In the genomic region with DNA sequence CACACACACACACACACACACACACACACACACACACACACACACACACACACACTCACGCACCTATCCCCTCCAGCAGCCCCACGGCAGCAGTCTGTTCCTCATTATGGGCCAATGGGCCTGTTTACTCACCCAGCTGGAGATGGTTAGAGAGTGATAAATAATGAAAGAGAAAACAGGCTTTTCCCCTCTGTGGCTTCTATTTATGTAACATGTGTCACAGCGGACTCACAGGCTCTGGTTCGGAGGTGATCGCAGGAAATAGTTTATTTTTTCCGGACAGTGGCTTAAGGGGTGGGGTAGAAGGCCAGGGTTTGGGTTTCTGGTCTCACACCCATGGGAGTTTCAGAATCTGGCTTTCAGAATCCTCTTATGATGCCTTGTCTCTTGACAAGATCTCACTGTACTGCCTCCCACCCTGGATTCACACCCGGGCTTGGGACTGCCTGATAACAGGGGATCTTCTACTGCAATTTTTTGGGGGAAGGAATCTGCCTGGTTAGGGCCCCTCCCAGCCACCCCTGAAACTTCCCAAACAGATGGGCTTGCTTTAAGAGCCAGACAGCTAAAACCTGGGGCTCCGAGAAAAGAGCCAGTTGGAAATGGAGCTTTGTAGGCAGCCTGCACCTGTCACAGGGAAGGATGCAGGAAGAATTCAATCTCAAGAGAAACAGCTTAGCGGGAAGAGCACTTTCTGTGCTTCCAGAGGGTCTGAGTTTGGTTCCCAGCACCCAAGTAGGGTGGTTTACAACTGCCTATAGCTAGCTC, we compare ENCODE assay signal across 13 mouse cellular contexts. TPM values are rescaled to one million over a fixed set of nuclear protein-coding genes. Genes with fewer than 3 reads are reported as not detected.
DNase-seq lines count a peak whose midpoint lies in the region; ATAC-seq and TF ChIP-seq lines count a peak whose summit lies in the region.
"Had no signal": no experiment of that assay in that cellular context is flagged by ENCODE, and none has a peak within 500 bp of the region (broad histone marks: within the 10 kb centered on the region; RNA-seq: fewer than 3 reads in every experiment).

No protein-coding gene starts in this region.

- peak; percentile 34 for DNase-seq in midbrain, embryonic 14.5 days
- peak; percentile 41 for DNase-seq in forebrain, postnatal 0 days
- no peak for DNase-seq in liver
- no peak for DNase-seq in right cerebral cortex, postnatal 4 days
- DNase-seq: cerebellum, adult 11-12 months; gastrocnemius, postnatal 36 days; right cerebral cortex, postnatal 14 days had no signal

- 63% methylated on average over 9 of the region's 9 CpGs for WGBS in midbrain, embryonic 14.5 days
- 54% methylated on average over 9 of the region's 9 CpGs for WGBS in midbrain, embryonic 16.5 days
- 18% methylated on average over 9 of the region's 9 CpGs for WGBS in bone marrow, adult 2 months
- WGBS in forebrain, postnatal 0 days, result 55% methylated on average over 9 of the region's 9 CpGs
- 58% methylated on average over 9 of the region's 9 CpGs for WGBS in midbrain, embryonic 15.5 days

- H3K9ac ChIP-seq in midbrain, embryonic 14.5 days (replicated peaks; ENCODE audit: low read length), result no peak overlapping the region
- no peak overlapping the region for H3K9ac ChIP-seq in midbrain, embryonic 16.5 days (ENCODE audit: low read depth, low read length)
- H3K9ac ChIP-seq in forebrain, postnatal 0 days, result no peak overlapping the region
- H3K9ac ChIP-seq in midbrain, embryonic 15.5 days, result no peak overlapping the region
- H3K9ac ChIP-seq: liver, embryonic 14.5 days had no signal

- 0 out of 2 replicates have a peak, but pooled peaks cover 5% of the 10 kb centered on the region for H3K4me1 ChIP-seq in midbrain, embryonic 14.5 days (ENCODE audit: control insufficient read depth, insufficient read depth, low read length)
- H3K4me1 ChIP-seq in midbrain, embryonic 16.5 days (ENCODE audit: control insufficient read depth, insufficient read depth, low read length), result peaks cover 7% of the 10 kb centered on the region; the same call in 1 of the 2 replicates
- H3K4me1 ChIP-seq in bone marrow, adult 2 months (ENCODE audit: control insufficient read depth, insufficient read depth, low read length), result no peaks in the 10 kb centered on the region; the same call in 1 of the 2 replicates
- H3K4me1 ChIP-seq in forebrain, postnatal 0 days (ENCODE audit: insufficient read depth), result no peaks in the 10 kb centered on the region
- H3K4me1 ChIP-seq in midbrain, embryonic 15.5 days, result peaks cover 9% of the 10 kb centered on the region

- H3K4me2 ChIP-seq in midbrain, embryonic 14.5 days (ENCODE audit: low read length), result no peak overlapping the region
- H3K4me2 ChIP-seq in midbrain, embryonic 16.5 days (ENCODE audit: low read length), result no peak overlapping the region
- no peak overlapping the region for H3K4me2 ChIP-seq in forebrain, postnatal 0 days (ENCODE audit: low read depth)
- no peak overlapping the region for H3K4me2 ChIP-seq in midbrain, embryonic 15.5 days

- no peaks in the 10 kb centered on the region for H3K27me3 ChIP-seq in midbrain, embryonic 14.5 days (ENCODE audit: control insufficient read depth, insufficient read depth, low read length)
- H3K27me3 ChIP-seq in midbrain, embryonic 16.5 days (ENCODE audit: control insufficient read depth, insufficient read depth, low read depth, low read length), result no peaks in the 10 kb centered on the region
- no peaks in the 10 kb centered on the region; the same call in 1 of the 2 replicates for H3K27me3 ChIP-seq in forebrain, postnatal 0 days (ENCODE audit: insufficient read depth, low read length)
- H3K27me3 ChIP-seq in midbrain, embryonic 15.5 days (replicated peaks), result 0 out of 2 replicates have a peak, but pooled peaks cover 2% of the 10 kb centered on the region

- H3K9me3 ChIP-seq in midbrain, embryonic 14.5 days (ENCODE audit: control insufficient read depth, low read length), result no peaks in the 10 kb centered on the region
- H3K9me3 ChIP-seq in midbrain, embryonic 16.5 days (replicated peaks; ENCODE audit: control insufficient read depth, low read length, poor library complexity, severe bottlenecking), result no peaks in the 10 kb centered on the region
- no peaks in the 10 kb centered on the region for H3K9me3 ChIP-seq in forebrain, postnatal 0 days (ENCODE audit: low read length)
- H3K9me3 ChIP-seq in midbrain, embryonic 15.5 days, result no peaks in the 10 kb centered on the region

- no peak for TF ChIP-seq CTCF in bone marrow, adult 2 months (IDR thresholded peaks at IDR 0.05; ENCODE audit: control insufficient read depth, insufficient read depth, low read length)
- TF ChIP-seq CTCF in forebrain, postnatal 0 days (IDR thresholded peaks at IDR 0.05; ENCODE audit: low read depth), result no peak

- TF ChIP-seq POLR2A in bone marrow, adult 2 months (IDR thresholded peaks at IDR 0.05; ENCODE audit: borderline replicate concordance, control insufficient read depth, low read depth, low read length), result no peak

- no peak overlapping the region for H3K27ac ChIP-seq in midbrain, embryonic 14.5 days (replicated peaks; ENCODE audit: low read depth, low read length)
- no peak overlapping the region for H3K27ac ChIP-seq in midbrain, embryonic 16.5 days (ENCODE audit: low read length)
- H3K27ac ChIP-seq in bone marrow, adult 2 months (ENCODE audit: control insufficient read depth, insufficient read depth, low read depth, low read length, poor library complexity), result peak overlapping the region; percentile 52
- H3K27ac ChIP-seq in forebrain, postnatal 0 days (ENCODE audit: low read depth, low read length), result 0 out of 2 replicates have a peak overlapping the region, but pooled peaks have one; percentile 2
- H3K27ac ChIP-seq in midbrain, embryonic 15.5 days, result no peak overlapping the region
- H3K27ac ChIP-seq: hindbrain, postnatal 0 days; liver, embryonic 14.5 days had no signal

- no peak overlapping the region for H3K4me3 ChIP-seq in midbrain, embryonic 14.5 days (replicated peaks; ENCODE audit: low read depth, low read length)
- H3K4me3 ChIP-seq in midbrain, embryonic 16.5 days (ENCODE audit: low read depth, low read length), result no peak overlapping the region
- no peak overlapping the region for H3K4me3 ChIP-seq in bone marrow, adult 2 months (replicated peaks; ENCODE audit: control insufficient read depth, low read depth, low read length)
- H3K4me3 ChIP-seq in forebrain, postnatal 0 days (ENCODE audit: low read depth, low read length), result no peak overlapping the region
- H3K4me3 ChIP-seq in midbrain, embryonic 15.5 days, result no peak overlapping the region

- no peak for ATAC-seq in midbrain, embryonic 14.5 days (ENCODE audit: low FRiP score, low TSS enrichment)
- ATAC-seq in midbrain, embryonic 16.5 days, result no peak
- ATAC-seq in forebrain, postnatal 0 days, result peak; percentile 54
- peak; percentile 58 for ATAC-seq in monocyte, adult 5-6 weeks (replicated peaks; ENCODE audit: insufficient number of reproducible peaks, low FRiP score, low TSS enrichment, poor library complexity, severe bottlenecking)
- no peak for ATAC-seq in midbrain, embryonic 15.5 days (replicated peaks)
- ATAC-seq: hindbrain, postnatal 0 days had no signal

- H3K36me3 ChIP-seq in midbrain, embryonic 14.5 days (ENCODE audit: control insufficient read depth, insufficient read depth, low read length), result no peaks in the 10 kb centered on the region
- H3K36me3 ChIP-seq in midbrain, embryonic 16.5 days (ENCODE audit: control insufficient read depth, insufficient read depth, low read length), result no peaks in the 10 kb centered on the region
- H3K36me3 ChIP-seq in forebrain, postnatal 0 days (ENCODE audit: insufficient read depth), result no peaks in the 10 kb centered on the region
- no peaks in the 10 kb centered on the region for H3K36me3 ChIP-seq in midbrain, embryonic 15.5 days (replicated peaks)

RNA-seq across cellular contexts. Expression of gene Foxp4, which starts 18.8 kb away (rescaled TPM):
- polyA plus RNA-seq in midbrain, embryonic 14.5 days (2014; fragmentation: Nextera tagmentation; extraction: Ambion mirVana), result 40.6 and 40.9 TPM in 2 replicates
- polyA plus RNA-seq in midbrain, embryonic 16.5 days (2015; fragmentation: Nextera tagmentation; extraction: Ambion mirVana), result 35.8 and 38.8 TPM in 2 replicates
- polyA plus RNA-seq in bone marrow, adult 2 months (2011; ENCODE audit: insufficient read depth, insufficient read length, low replicate concordance, missing spikeins), result 10.2 and 14.6 TPM in 2 replicates
- total RNA-seq in forebrain, postnatal 0 days (2014; rRNA removed), result 108 and 109 TPM in 2 replicates
- polyA plus RNA-seq in forebrain, postnatal 0 days (2015; fragmentation: Nextera tagmentation; extraction: Ambion mirVana), result 45.7 and 56.4 TPM in 2 replicates
- total RNA-seq in monocyte, adult 5-6 weeks (2017), result 3.1 to 10.1 TPM (median 9.1 TPM) in 3 replicates
- 43.3 and 46.6 TPM in 2 replicates for polyA plus RNA-seq in midbrain, embryonic 15.5 days (2015; fragmentation: Nextera tagmentation; extraction: Ambion mirVana)

Comparison
In these comparisons a context has a peak if more than half of its experiments do, and no peak if none do; other contexts are left out.
1. ATAC-seq: peak in forebrain, postnatal 0 days (single experiment) and monocyte, adult 5-6 weeks (single experiment); none in midbrain, embryonic 14.5 days (single experiment), midbrain, embryonic 16.5 days (single experiment) and midbrain, embryonic 15.5 days (single experiment).
2. DNase-seq: peak in midbrain, embryonic 14.5 days (single experiment) and forebrain, postnatal 0 days (single experiment); none in liver (single experiment) and right cerebral cortex, postnatal 4 days (single experiment).
3. H3K27ac ChIP-seq: peak in bone marrow, adult 2 months (single experiment) and forebrain, postnatal 0 days (single experiment); none in midbrain, embryonic 14.5 days (single experiment), midbrain, embryonic 16.5 days (single experiment) and midbrain, embryonic 15.5 days (single experiment).